Mouse (Mus musculus) cerebellum, adult 2 months (tissue): ENCODE measurements around the gene Sorl1. TPM values are rescaled to one million over a fixed set of nuclear protein-coding genes. Genes with fewer than 3 reads are reported as not detected.

ENCODE experiments used
- DNase-seq, 2 experiments: peaks; one replicate each; pipeline ENCODE4 v3.0.0; 2021
- H3K27ac ChIP-seq: fragments of 200-500 bp; 2 replicates; pipeline ENCODE4 v1.5.1; 2012; ENCODE audit warnings: low read length, control low read depth, inconsistent platforms; ENCODE audit not compliant: insufficient read depth
- H3K27me3 ChIP-seq: fragments of 200-500 bp; 2 replicates; pipeline ENCODE4 v1.6.1; 2012; ENCODE audit warnings: inconsistent platforms, mild to moderate bottlenecking, low read length, moderate library complexity; ENCODE audit not compliant: control insufficient read depth, insufficient read depth
- H3K4me1 ChIP-seq: fragments of 200-500 bp; 2 replicates; pipeline ENCODE4 v1.6.1; 2011; ENCODE audit warnings: low read length; ENCODE audit not compliant: control insufficient read depth, insufficient read depth
- H3K4me3 ChIP-seq: fragments of 200-500 bp; replicated peaks from 2 replicates; pipeline ENCODE3; 2011; ENCODE audit warnings: mild to moderate bottlenecking, low read depth, low read length, control low read depth; ENCODE audit not compliant: insufficient read depth
- CTCF ChIP-seq: fragments of 200-500 bp; IDR thresholded peaks from 2 replicates; pipeline ENCODE4 v1.5.1; 2011; ENCODE audit warnings: low read depth, mild to moderate bottlenecking, control low read depth, low read length, moderate library complexity, borderline replicate concordance; ENCODE audit not compliant: insufficient read depth
- POLR2A ChIP-seq: fragments of 200-500 bp; IDR thresholded peaks from 2 replicates; pipeline ENCODE4 v1.6.1; 2011; ENCODE audit warnings: low read length, control low read depth, borderline replicate concordance; ENCODE audit not compliant: insufficient read depth
- WGBS: fragments of 180-500 bp; shearing (Covaris S2); methylation state at CpG from one replicate; pipeline ENCODE4 v1.1.7; 2018; 5-methylcytosine and 5-hydroxymethylcytosine counted together
- polyA plus RNA-seq: library from polyadenylated mRNA; depleted of rRNA; stranded (reverse); fragments of >200 nt; gene quantifications from 2 replicates; pipeline ENCODE4 v1.2.3, GENCODE M21; 2012

The Sorl1 gene
- polyA plus RNA-seq, 1 experiment, result 169 TPM

DNA sequence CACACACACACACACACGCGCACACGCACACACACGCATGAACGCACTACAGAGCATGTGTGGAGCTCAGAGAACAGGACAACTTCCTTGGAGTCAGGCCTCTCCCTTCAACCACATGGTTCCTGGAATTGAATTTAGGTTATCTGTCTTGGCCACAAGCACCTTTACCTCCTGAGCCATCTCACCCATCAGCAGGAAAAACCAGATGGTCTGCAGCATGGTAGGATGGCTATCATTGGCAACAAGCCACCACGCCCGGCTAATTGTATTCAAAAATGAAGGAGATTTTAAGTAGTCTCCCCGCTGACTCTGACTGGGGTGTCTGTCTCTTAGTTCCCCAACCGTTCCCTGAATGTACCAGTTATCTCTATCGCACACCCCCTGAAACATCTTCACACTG is 17.0 kb downstream of the Sorl1 start:
- peaks cover 66% of the 10 kb centered on the region for H3K4me1 ChIP-seq
- H3K4me3 ChIP-seq, result no peak overlapping the region
- no peaks in the 10 kb centered on the region for H3K27me3 ChIP-seq
- no peak for TF ChIP-seq CTCF
- no peak for TF ChIP-seq POLR2A
- DNase-seq, result peak; percentile 93 to 96
- 12% methylated on average over 10 of the region's 10 CpGs for WGBS
- peak overlapping the region; percentile 77; the same call in 1 of the 2 replicates for H3K27ac ChIP-seq

DNA sequence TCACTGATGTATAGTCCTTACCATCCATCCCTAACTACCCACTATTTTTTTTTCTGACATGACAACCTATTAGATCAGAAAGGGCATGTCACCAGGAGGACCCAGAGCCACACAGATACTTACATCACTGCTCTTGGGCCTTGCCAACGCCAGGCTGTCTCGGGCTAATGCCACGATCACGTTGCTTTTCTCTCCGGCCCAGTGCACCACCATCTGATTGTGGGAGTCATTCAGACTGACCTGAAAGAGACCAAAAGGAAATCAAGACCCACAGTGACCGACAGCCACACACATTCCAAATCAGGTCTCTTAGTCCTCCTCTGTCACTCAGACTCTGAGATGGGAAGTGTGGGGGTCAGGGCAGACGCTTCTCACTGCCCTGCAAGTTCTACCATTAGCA is 17.8 kb downstream of the Sorl1 start:
- H3K4me1 ChIP-seq, result peaks cover 64% of the 10 kb centered on the region
- 20% methylated on average over 7 of the region's 7 CpGs for WGBS
- TF ChIP-seq POLR2A (no peak), CTCF (no peak)

DNA sequence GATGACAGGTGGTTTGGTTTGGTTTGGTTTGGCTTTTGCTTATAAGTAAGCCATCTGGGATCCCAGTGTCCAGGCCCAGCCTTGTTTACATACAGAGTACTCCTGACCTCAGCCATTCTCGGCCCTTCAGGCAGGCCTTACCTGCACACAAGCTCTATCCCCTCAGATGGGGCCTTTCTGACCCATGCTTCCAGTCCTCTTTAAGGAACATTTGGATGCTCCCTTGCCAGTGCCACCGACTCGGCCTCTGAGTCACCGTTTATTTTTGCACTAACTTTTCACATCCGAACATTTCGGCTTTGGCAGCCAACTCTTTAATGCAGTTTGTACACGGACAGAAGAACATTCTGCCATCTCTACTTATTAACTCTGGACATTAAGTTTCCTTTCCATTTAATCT is 20.6 kb downstream of the Sorl1 start:
- TF ChIP-seq CTCF (no peak), POLR2A (no peak)
- no peak overlapping the region for H3K4me3 ChIP-seq
- peak; percentile 64 to 79 for DNase-seq
- peaks cover 71% of the 10 kb centered on the region for H3K4me1 ChIP-seq
- H3K27me3 ChIP-seq, result no peaks in the 10 kb centered on the region
- H3K27ac ChIP-seq, result peak overlapping the region; percentile 44; the same call in 1 of the 2 replicates
- WGBS, result 13% methylated on average over 7 of the region's 7 CpGs

More for the DNA sequence above, 17.8 kb downstream of the Sorl1 start:
- Histone ChIP-seq H3K4me3 (no peak overlapping the region), H3K27ac (peak overlapping the region; percentile 77), H3K27me3 (no peaks in the 10 kb centered on the region)
- peak; percentile 53 to 56 for DNase-seq

DNA sequence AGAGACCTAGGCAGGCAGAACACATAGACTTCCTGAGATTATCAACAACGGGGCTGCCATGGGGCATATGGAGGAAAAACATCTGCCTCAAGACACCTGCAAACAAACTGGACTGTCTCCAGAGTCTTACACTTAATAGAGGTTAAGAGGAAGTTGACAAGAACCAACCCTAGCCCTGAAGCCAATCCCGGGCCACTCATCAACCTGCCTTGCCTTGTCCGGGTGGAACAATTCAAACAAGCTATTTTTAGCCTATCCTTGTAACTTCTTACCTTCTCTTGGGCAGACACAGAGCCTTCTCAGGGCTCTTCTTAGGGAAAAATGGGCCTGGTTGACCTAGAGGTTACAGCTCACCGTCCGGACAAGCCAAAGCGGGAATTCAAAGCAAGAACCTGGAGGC is 22.1 kb downstream of the Sorl1 start:
- peak in 1 of 2 experiments; percentile 45 for DNase-seq
- no peak overlapping the region for H3K4me3 ChIP-seq
- H3K4me1 ChIP-seq, result peaks cover 67% of the 10 kb centered on the region
- peak overlapping the region; percentile 36 for H3K27ac ChIP-seq
- WGBS, result 69% methylated on average over 6 of the region's 6 CpGs
- no peaks in the 10 kb centered on the region for H3K27me3 ChIP-seq
- TF ChIP-seq POLR2A, result no peak
- no peak for TF ChIP-seq CTCF

DNA sequence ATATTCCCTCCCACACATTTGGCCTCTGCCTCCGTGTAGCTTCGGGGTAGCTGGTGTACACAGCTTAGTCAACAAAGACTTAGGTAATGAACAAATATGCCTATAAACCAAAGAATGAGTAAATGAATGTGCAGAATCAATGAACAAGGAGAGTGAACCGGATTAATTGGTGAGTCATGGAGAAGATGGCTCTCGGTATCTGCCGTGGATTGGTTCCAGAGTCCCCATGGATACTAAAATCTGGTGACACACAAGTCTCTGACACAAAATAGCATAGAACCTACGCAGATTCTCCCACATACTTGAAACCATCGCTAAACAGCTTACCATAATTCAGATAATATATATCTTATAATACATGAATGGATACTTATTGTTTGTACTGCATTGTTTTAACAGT is 22.8 kb downstream of the Sorl1 start:
- Histone ChIP-seq H3K27ac (peak overlapping the region; percentile 38), H3K27me3 (no peaks in the 10 kb centered on the region), H3K4me3 (no peak overlapping the region), H3K4me1 (peaks cover 60% of the 10 kb centered on the region)
- DNase-seq, result peak; percentile 66 to 89
- no peak for TF ChIP-seq POLR2A
- no peak for TF ChIP-seq CTCF
- WGBS, result 5% methylated on average over 7 of the region's 7 CpGs

DNA sequence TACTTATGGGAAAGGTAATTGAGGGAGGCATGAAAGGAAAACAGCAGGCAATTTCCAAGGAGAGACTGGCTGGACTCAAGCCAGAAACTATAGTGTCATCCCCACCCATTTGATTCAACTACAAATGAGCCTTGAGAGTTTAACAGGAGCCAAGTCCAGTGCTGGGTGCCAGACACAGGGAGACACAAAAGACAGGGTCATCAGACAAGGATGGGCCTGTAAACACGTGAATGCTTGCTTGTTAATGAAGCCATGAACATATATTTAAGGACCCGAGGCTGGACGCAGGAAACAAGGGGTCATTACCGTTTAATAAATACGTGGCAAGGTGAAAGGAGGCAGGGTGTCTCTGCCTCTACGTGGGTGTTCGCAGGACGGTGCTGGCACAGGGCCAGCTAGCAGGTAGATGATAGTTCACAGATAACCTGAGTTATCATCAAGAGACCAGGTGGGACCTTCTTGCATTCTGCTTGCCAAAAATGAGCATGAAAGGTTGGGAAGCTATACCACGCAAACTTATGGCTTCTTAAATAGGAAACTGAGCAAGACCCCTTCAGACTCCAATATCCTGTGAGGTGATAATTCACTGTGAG is 23.4 kb downstream of the Sorl1 start:
- TF ChIP-seq POLR2A (no peak), CTCF (no peak)
- WGBS, result 17% methylated on average over 9 of the region's 9 CpGs
- Histone ChIP-seq H3K4me1 (peaks cover 56% of the 10 kb centered on the region), H3K27ac (peak overlapping the region; percentile 38), H3K27me3 (no peaks in the 10 kb centered on the region), H3K4me3 (no peak overlapping the region)
- DNase-seq, result peak; percentile 55 to 61

DNA sequence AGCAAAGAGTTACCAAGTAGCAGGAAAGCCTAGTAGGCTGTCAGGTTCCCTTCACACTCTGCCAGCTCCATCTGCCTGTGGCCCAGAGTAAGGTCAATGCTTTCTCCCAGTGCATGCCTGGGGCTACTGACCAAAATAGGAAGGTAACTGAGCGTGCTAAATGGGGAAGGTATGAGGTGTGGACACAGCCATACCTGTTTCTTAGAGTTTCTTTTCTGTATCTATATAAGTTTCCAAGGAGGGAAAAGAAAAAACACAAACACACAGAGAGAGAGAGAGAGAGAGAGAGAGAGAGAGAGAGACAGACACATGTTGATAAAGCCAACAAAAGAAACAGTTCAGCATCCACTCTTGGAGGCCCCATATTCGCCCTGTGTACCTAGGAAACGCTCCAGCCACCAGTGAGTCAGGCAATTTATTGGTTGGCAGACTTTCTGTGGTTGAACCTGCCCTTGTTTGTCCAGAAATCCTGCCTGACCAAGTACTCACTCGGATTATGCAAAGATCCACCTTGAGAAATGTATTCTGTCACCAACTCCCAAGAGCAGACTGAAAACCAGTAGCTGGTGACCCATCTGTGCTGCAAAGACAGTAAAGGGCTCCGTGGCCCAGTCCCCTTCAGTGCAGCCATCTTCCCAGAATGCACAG is 25.5 kb downstream of the Sorl1 start:
- Histone ChIP-seq H3K4me1 (peaks cover 63% of the 10 kb centered on the region), H3K27ac (no peak overlapping the region), H3K27me3 (no peaks in the 10 kb centered on the region), H3K4me3 (no peak overlapping the region)
- no peak for DNase-seq
- WGBS, result 63% methylated on average over 5 of the region's 5 CpGs
- TF ChIP-seq POLR2A, result no peak
- TF ChIP-seq CTCF, result no peak
